17 mouse cellular contexts compared by ENCODE assay signal in the genomic region with DNA sequence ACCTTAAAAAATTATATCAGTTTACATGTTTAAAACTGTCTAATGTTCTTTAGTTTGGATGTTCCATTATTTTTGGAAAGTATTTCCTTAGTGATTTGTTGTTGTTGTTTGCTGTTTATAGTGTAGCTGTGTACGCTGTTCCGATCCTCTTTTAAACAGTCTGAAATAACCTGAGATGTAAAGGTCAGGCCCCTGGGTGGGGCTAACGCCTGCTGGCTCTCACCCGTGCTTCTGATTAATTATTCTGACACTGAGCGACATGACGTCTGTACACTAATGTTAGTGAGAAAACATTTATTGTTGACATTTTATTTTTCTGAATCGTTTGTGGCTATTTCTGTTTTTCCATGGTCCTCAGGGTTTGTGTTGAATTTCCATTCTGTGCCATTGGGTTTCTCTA. TPM values are rescaled to one million over a fixed set of nuclear protein-coding genes. Genes with fewer than 3 reads are reported as not detected.
DNase-seq lines count a peak whose midpoint lies in the region; ATAC-seq and TF ChIP-seq lines count a peak whose summit lies in the region.
"Had no signal": no experiment of that assay in that cellular context is flagged by ENCODE, and none has a peak within 500 bp of the region (broad histone marks: within the 10 kb centered on the region; RNA-seq: fewer than 3 reads in every experiment).

No protein-coding gene starts in this region.

- H3K4me2 ChIP-seq in forebrain, embryonic 16.5 days (ENCODE audit: low read length): peak overlapping the region; percentile 30
- H3K4me2 ChIP-seq in midbrain, embryonic 14.5 days (ENCODE audit: low read length): peak overlapping the region; percentile 22; the same call in 1 of the 2 replicates
- H3K4me2 ChIP-seq: heart, embryonic 15.5 days; kidney, embryonic 15.5 days; limb, embryonic 13.5 days; lung, embryonic 15.5 days; stomach, embryonic 15.5 days had no signal

- no peak overlapping the region for H3K9ac ChIP-seq in forebrain, embryonic 16.5 days (replicated peaks; ENCODE audit: low read depth, low read length)
- H3K9ac ChIP-seq in midbrain, embryonic 14.5 days (replicated peaks; ENCODE audit: low read length): no peak overlapping the region
- H3K9ac ChIP-seq: heart, embryonic 15.5 days; kidney, embryonic 15.5 days; limb, embryonic 13.5 days; lung, embryonic 15.5 days; stomach, embryonic 15.5 days had no signal

- peaks cover 40% of the 10 kb centered on the region for H3K4me1 ChIP-seq in forebrain, embryonic 16.5 days (replicated peaks; ENCODE audit: control insufficient read depth, insufficient read depth, low read length)
- H3K4me1 ChIP-seq in midbrain, embryonic 14.5 days (ENCODE audit: control insufficient read depth, insufficient read depth, low read length): peaks cover 41% of the 10 kb centered on the region

- H3K27me3 ChIP-seq in forebrain, embryonic 16.5 days (replicated peaks; ENCODE audit: control insufficient read depth, insufficient read depth, low read length): no peaks in the 10 kb centered on the region
- no peaks in the 10 kb centered on the region for H3K27me3 ChIP-seq in midbrain, embryonic 14.5 days (ENCODE audit: control insufficient read depth, insufficient read depth, low read length)
- H3K27me3 ChIP-seq: heart, embryonic 15.5 days; kidney, embryonic 15.5 days; limb, embryonic 13.5 days; lung, embryonic 15.5 days; stomach, embryonic 15.5 days had no signal

- intact Hi-C loops in gastrocnemius, adult 2 months (cut with DNase I): loop anchor here (10.0 kb wide), 1 partner anchor 258 kb away; a partner anchor contains a TSS

- no peak for ATAC-seq in forebrain, embryonic 16.5 days
- no peak for ATAC-seq in midbrain, embryonic 14.5 days (ENCODE audit: low FRiP score, low TSS enrichment)

- H3K9me3 ChIP-seq in forebrain, embryonic 16.5 days (ENCODE audit: control insufficient read depth, low read length): no peaks in the 10 kb centered on the region
- H3K9me3 ChIP-seq in midbrain, embryonic 14.5 days (ENCODE audit: control insufficient read depth, low read length): no peaks in the 10 kb centered on the region
- H3K9me3 ChIP-seq: heart, embryonic 15.5 days; kidney, embryonic 15.5 days; limb, embryonic 13.5 days; lung, embryonic 15.5 days; stomach, embryonic 15.5 days had no signal

- H3K4me3 ChIP-seq in gastrocnemius, adult 2 months: no peak overlapping the region
- no peak overlapping the region for H3K4me3 ChIP-seq in forebrain, embryonic 16.5 days (replicated peaks; ENCODE audit: low read length)
- no peak overlapping the region for H3K4me3 ChIP-seq in midbrain, embryonic 14.5 days (replicated peaks; ENCODE audit: low read depth, low read length)
- H3K4me3 ChIP-seq: heart, embryonic 15.5 days; kidney, embryonic 15.5 days; limb, embryonic 13.5 days; lung, embryonic 15.5 days; stomach, embryonic 15.5 days had no signal

- 20% methylated on average over 7 of the region's 7 CpGs for WGBS in forebrain, embryonic 16.5 days
- WGBS in midbrain, embryonic 14.5 days: 24% methylated on average over 7 of the region's 7 CpGs

- no peak for DNase-seq in gastrocnemius, adult 2 months
- no peak for DNase-seq in gastrocnemius, postnatal 25 days
- DNase-seq in ES-CJ7 (ENCODE audit: low read depth, low spot score): peak; percentile 59
- no peak for DNase-seq in midbrain, embryonic 14.5 days
- no peak for DNase-seq in lung, postnatal 36 days
- no peak for DNase-seq in frontal cortex, postnatal 25 days (ENCODE audit: low spot score in 2 of 2)
- no peak for DNase-seq in urinary bladder, postnatal 25 days (ENCODE audit: low spot score)
- DNase-seq: gastrocnemius, postnatal 10 days; layer of hippocampus, postnatal 36 days; right cerebral cortex, postnatal 4 days; thymus, postnatal 4 days had no signal

- H3K27ac ChIP-seq in gastrocnemius, adult 2 months: 0 out of 2 replicates have a peak overlapping the region, but pooled peaks have one; percentile 43
- peak overlapping the region; percentile 86 for H3K27ac ChIP-seq in forebrain, embryonic 16.5 days (ENCODE audit: low read length)
- H3K27ac ChIP-seq in midbrain, embryonic 14.5 days (replicated peaks; ENCODE audit: low read depth, low read length): peak overlapping the region; percentile 81
- H3K27ac ChIP-seq: heart, embryonic 15.5 days; kidney, embryonic 15.5 days; limb, embryonic 13.5 days; lung, embryonic 15.5 days; stomach, embryonic 15.5 days had no signal

- H3K36me3 ChIP-seq in forebrain, embryonic 16.5 days (ENCODE audit: control insufficient read depth, insufficient read depth): no peaks in the 10 kb centered on the region
- no peaks in the 10 kb centered on the region for H3K36me3 ChIP-seq in midbrain, embryonic 14.5 days (ENCODE audit: control insufficient read depth, insufficient read depth, low read length)
- H3K36me3 ChIP-seq: heart, embryonic 15.5 days; kidney, embryonic 15.5 days; limb, embryonic 13.5 days; lung, embryonic 15.5 days; stomach, embryonic 15.5 days had no signal

- no peak for TF ChIP-seq CTCF in gastrocnemius, adult 2 months (IDR thresholded peaks at IDR 0.05)

RNA-seq across cellular contexts. Expression of a gene that starts 41.0 kb away (rescaled TPM):
- total RNA-seq in gastrocnemius, adult 2 months (2021): 10 to 100 TPM; 43.4 to 46.9 TPM
- total RNA-seq in gastrocnemius, postnatal 25 days (2021): 10 to 100 TPM; 38.2 to 43.5 TPM
- polyA plus RNA-seq in forebrain, embryonic 16.5 days (2015; fragmentation: Nextera tagmentation; extraction: Ambion mirVana): 49.2 and 50.9 TPM in 2 replicates
- 49.8 and 57.9 TPM in 2 replicates for polyA plus RNA-seq in midbrain, embryonic 14.5 days (2014; fragmentation: Nextera tagmentation; extraction: Ambion mirVana)
